Mouse (Mus musculus): ENCODE data around the gene Psap.

The Psap gene

DNA sequence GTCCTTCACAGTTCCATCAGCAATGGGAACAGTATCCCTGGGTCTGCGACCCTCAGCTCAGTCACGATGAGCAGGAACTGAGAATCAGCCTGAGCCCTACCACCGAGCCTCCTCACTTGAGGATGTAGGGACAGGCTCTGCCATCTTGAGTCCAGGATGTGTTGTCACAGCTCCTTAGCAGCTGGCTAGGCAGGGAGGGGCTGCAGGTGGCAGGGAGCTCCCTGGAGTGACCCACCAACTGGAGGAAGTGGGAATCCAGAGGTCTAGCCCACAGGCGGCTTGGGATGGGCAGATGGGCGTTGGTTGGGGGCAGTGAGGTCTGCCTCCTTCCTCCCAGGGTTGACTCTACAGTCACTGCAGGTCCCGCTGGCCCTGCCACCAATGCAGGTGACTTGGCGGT is 14.1 kb upstream of the Psap start:
- no peak for DNase-seq (ENCODE audit: low read depth, low spot score)

DNA sequence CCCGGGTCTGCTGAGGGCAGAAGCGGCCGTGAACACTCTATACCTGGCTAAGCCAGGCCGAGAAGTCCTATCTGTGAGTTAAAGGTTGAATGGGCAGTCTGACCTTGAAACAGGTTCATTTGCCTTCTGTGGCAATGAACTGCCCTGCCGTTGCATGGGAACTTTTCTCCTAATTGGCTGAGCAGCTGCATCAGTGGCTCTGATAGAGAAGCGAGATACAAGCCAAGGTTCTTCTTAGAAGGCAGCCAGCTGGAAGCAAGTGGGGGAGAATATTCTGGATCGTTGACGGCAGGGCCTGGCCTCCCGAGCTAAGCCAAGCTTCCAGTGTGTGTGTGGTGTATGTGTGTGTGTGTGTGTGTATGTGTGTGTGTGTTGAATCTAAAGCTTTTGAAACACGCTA is 12.2 kb upstream of the Psap start:
- DNase-seq (ENCODE audit: low read depth, low spot score) = peak; percentile 27

DNA sequence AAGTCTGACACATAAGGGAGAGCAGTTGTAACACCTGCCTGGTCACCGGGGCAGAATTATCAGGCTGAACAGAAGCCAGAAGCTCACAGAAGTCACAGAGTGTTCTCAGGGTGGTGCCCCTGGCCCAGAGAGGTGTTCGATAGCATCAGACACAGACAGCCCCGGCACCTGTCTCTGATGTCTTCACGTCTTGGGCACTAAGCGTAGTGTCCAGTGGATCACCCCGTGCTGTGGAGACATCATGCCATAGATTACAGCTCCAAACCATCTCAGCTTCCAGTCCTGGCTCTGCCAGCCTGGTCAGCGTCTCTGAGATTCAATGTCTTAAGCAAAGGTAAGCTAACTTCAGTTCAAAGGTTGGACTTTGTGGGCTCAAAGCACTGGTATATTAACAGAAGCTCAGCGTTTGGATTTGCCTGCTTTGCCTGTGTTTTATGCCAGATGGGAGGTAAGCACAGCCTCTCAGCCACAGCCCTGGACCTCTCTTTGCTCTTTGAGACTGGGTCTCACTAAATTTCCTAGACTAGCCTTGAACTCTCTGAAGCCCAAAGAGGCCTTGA is 10.5 kb upstream of the Psap start:
- no peak for DNase-seq (ENCODE audit: low read depth, low spot score)

DNA sequence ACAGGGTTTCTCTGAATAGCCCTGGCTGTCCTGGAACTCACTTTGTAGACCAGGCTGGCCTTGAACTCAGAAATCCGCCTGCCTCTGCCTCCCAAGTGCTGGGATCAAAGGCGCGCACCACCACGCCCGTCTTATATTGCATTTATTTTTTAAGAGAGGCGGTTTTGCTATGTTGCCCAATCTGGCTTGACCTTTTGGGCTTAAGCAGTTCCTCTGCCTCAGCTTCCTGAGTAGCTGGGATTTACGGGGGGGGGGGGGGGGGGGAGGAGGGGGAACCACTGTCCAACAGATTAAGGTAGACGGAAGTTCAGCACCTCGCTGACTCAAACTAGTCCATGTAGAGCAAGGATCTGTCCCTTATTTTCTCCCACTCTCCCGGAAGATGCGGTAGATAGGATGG is 8.7 kb upstream of the Psap start:
- no peak for DNase-seq (ENCODE audit: low read depth, low spot score)

DNA sequence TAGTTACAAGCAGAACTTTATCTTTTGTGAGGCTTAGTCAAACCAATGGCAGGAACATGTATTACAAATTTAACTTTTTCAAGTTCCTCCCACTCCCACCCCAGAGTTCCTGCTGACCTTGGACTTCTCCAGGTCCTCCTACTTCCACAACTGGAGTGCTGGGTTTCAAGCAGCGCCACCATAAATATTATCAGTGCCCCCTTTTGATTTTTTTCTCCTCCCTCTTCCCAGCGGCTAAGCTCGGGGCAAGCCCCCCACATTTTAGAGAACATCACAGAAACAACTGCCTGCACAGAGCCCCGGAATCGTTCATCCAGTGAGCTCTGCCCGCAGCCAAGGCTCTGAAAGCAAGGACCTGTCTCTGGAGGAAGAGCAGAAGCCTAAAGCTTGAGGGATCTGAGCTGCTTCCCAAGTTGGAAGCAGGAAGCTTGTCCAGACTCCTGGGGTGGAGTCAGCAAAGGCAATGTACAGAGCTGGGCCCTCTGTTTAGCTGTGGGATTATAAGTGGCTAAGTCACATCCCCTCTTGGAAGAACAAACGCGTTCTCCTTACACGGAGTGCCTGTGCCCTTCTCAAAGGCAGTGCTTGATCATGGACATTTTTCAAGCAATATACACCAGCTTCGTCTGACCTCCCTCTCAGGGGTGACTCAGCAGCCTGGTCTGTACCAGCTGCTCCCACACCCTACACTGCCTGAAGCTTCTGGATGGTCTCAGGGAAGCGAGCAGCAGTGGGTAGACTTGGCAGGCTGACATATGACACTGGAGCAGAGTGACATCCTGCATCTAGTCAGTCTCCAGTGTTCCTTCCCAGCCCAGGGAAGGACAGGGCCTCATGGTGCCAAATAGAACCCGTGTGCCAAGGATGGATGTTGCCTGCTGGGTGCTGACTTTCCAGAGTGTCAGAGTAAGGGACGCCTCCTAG is 8.0 kb upstream of the Psap start:
- DNase-seq (ENCODE audit: low read depth, low spot score) = no peak

DNA sequence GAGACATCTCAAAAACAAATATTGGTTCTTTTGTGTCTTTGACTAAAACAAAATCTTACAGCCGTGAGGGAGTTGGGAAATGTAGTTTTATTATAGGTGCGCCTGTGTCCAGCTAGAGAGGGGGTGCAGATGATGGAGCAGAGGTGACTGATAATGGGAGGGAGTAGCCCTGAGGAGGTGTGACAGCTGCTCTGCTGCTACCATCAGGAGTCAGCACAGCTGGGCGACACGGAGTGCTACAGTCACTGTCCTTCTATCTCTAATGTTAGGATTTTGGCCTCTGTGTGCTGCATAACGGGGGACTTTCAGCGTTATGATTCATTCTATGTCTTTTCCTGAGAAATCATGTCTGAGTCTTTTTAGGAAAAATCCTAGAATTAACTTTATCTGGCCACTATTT is 6.4 kb upstream of the Psap start:
- no peak for DNase-seq (ENCODE audit: low read depth, low spot score)

DNA sequence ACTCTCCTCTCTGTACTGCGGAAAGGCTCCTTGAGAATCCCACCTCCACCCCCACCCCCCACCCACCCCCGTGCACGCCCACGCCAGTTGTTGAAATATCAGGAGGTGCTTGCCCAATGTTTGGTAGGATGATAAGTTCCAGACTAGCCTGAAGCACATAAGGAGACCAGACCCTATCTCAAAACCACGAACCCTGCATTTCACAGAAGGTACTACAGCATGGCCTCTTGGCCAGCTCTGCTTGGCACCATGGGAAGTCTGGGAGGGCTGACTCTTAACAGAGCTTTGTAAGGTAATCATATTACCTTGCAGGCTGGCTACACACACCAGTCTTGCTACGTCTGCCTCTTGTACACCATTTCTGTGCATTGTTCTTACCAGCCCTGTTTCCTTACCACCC is 5.2 kb upstream of the Psap start:
- no peak for DNase-seq (ENCODE audit: low read depth, low spot score)

DNA sequence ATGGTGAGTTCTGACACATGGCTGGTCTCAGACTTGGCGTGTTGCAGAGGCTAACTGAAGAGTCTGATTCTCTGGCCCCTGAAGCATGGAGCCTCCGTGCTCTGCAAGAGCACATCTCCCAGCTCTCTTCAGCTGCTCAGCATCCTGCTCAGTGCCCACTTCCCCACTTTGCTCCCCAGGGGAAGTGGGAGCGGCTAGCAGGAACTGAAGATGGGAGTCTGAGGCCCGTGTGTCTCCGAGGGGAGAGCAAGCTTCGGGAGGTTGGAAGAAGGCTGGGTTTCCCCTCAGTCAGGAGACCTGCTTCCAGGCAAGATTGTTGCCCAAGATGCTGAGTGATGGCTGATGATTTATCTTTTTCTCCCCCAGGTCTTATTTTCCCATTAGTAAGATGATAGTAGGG is 4.0 kb upstream of the Psap start:
- DNase-seq (ENCODE audit: low read depth, low spot score) = no peak

DNA sequence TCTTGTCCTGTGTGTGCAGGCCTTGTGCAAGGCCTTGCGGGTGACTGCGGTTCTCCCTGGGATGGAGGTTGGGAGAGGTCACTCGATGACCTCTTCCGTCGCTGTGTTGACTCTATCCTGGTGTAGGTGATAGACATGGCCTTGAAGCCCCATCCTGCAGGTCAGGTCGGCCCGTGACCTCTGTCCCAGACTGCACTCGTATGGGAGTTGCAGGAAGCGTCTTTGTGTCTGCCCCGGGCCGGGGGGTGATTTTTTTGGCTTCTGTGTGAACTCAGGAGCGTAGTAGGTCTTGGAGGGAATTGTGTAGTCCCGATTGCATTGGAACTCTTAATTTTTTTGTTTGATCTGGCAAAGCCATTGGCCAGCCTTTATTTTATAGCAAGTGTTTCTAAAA is 576 bp downstream of the Psap start:
- DNase-seq (ENCODE audit: low read depth, low spot score) = no peak

DNA sequence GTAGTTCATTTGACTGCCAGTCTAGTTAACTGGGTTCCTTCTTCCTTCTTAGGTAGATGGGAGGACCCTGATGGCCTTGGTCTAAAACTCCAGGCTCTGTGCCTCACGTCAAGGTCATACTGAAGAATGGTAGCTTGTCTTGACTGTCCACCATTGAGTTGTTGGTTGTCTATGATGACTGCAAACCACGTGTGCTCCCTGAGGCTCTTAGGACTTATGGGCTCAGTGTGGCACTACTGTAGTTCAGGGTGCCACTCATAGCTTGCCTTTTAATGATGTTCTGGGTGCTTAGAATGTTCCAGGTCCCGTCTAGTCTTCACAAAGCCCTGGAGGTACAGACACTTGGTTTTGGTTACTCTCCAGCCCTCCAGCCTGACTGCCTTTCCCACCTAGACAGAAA is 1.4 kb downstream of the Psap start:
- DNase-seq (ENCODE audit: low read depth, low spot score) = no peak

DNA sequence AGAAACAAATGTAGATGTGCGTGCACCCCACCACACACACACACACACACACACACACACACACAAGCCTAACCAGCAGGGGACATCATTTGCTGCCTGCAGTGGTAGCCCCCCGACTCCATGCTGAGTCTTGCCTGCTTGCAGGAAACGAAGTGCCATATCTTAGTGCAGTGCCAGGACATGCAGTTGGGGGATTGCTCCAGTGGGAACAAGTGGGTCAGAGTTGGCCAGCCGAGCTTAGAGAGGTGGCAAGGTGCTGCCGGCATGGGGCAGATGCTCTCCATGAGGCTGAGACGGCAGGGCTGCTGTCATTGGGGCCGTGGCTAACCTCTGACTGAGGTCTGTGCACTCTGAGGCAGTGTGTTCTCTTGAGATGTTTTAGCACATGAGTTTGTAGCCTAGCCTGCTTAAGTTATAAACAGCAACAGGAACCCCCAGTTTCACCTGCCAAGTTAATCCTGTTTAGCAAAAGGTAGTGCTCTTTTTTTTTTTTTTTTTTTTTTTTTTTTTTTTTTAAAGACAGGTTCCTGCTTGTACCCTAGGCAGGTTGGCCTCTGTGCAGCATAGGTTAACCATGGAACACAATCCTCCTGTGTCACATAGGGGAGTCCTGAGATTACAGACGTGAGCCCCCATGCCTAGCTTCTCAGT is 2.0 kb downstream of the Psap start:
- no peak for DNase-seq (ENCODE audit: low read depth, low spot score)

DNA sequence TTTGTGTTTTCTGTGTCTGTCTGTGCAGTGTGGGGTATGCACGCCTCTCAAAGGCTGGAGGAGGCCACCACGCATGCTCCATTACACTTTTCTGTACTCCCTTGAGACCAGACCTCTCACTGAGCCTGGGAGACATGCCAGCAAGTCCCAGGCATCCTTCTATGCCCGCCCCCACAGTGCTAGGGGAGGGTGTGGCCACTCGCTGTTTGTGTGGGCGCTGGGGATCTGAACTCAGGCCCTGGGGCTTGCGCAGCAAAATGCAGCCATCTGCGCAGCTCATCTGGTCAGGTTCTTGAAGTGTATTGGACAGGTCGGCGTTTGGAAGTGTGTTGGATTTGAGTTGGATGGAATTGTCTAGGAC is 2.5 kb downstream of the Psap start:
- peak; percentile 88 for DNase-seq (ENCODE audit: low read depth, low spot score)

DNA sequence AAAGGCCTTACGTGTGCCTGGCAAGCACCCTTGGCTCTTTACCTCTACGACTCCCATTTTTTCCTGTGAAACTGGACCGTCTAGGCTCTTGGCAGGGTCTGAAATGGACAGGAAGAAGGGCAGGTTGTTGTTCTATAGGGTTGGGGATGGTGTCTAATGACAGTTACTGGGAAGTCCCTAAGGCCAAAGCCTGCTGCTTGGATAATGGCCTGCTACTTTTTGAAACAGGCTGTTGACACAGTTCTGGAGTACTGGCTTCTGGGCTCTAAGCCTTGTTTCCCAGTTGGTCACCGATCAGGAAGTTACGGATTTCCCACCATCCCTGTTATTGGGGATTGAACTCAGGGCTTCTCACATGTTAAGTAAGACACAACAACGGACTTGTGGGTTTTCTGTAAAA is 2.9 kb downstream of the Psap start:
- DNase-seq (ENCODE audit: low read depth, low spot score) = no peak

DNA sequence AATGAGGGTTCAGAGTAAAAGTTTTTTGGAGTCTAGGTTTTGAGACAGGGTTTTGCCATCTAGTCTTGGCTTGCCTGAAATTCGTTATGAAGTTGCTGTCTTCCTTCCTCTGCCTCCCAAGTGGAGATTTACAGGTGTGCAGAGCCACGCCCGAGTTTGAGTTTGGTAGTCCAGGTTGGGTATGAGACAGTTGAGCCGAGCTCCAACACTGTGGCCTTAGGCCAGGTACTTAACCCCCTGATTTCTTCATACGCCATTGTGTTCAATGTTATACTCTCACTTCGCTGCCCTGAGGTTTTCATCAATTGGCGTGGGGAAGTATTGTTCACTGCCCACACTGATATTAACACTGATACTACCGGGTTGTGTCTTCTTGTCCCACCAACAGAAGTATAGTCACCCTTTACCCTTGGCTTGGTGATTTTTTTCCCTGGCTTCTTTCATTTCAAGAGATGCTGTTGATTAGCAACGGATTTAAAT is 4.2 kb downstream of the Psap start:
- DNase-seq (ENCODE audit: low read depth, low spot score) = no peak

DNA sequence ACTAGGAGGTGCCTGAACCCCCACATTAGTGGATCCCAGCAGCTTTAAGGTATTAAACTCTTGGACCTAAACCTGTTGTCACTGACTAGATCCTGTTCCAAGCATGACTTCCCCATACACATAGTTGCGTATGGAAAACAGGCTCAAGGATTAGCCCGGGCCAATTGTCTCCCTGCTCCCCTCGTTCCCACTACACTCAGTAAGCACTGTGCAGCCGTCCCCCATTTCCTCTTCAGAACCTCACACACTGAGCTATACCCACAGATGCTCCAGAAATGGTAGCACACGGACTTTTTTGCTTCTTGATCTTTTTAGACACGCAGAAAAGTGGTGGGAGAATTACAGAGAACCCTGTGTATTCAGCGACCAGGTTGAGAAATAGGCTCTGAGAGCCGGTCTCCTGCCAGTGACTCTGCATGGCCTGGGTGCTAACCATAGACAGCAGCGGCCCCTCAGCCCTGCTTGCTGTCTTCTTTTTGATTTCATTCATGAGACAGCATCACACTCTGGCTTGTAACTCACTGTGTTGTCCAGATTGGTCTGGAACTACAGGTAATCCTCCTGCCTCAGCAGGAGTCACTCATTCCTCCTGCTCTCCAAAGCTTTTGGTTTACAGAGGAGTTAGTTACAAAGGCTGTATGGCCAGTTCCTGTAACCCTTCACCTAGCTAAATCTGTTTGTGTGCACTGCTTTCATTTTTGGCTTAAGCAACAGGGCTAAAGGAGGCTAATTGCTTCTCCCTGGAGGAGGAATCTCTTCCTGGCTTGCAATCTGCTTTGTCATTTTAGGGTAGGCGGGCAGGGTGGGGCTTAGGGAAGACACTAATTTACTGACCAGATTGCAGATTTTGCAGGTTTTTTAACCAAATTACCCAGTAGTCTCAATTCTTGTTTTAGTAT is 4.9 kb downstream of the Psap start:
- DNase-seq (ENCODE audit: low read depth, low spot score) = peak; percentile 79

DNA sequence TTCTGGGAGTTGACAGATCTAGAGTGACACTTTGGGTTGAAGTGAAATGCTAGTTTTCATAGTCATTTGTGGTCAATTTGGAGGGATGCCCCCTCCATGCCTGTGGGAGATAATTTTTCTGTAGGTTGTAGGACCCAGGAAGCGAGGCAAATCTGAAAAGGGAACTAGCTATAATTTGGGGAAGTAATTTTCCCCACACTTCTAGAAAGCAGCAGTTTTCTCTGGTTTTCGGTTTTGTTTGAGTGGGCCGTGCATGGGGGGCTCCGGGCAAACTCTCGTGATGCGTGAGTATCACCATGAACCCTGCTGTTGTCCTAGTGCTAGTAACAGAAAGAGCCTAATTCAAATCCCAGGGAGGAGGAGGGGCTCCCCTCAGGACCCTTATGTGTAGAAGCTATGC is 6.8 kb downstream of the Psap start:
- no peak for DNase-seq (ENCODE audit: low read depth, low spot score)

DNA sequence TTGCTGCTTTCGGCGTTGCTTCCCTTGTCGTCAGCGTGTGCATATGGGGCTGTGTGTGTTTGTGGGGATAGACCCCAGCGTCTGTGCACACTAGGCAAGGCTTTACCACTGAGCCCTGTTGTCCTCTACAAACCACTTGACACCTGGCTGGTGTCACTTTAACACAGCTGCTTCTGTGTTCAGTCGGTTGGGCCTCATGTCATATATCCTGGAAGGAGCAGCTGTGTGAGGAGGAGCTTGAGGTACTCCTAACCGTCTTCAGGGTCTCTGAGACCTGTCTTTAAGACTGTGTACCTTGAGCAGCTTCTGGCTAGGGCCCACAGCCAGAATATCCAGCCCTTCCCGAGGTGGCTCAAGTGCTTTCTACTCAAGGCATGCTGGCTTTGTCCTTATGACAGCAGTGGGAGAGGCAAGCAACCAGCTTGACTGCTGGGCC is 7.3 kb downstream of the Psap start:
- no peak for DNase-seq (ENCODE audit: low read depth, low spot score)

DNA sequence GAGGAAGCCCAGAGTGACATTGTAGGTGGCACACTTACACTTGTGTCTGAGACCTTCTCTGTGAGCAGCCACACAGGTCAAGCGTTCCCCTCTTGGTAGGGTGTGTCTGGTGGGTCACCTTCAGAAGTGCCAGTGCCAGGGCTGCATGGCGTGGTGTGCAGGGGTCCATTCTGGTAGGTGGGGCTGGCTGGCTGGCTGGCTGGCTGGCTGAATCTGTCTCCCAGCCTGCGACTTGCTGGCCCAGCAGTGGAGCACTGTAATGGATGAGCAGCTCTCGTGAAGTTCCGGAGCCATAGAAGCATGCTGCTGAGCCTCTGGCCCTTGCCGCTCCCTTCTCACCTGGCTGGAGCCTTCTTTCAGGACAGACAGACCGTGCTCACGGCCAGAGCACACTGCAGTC is 7.8 kb downstream of the Psap start:
- no peak for DNase-seq (ENCODE audit: low read depth, low spot score)

DNA sequence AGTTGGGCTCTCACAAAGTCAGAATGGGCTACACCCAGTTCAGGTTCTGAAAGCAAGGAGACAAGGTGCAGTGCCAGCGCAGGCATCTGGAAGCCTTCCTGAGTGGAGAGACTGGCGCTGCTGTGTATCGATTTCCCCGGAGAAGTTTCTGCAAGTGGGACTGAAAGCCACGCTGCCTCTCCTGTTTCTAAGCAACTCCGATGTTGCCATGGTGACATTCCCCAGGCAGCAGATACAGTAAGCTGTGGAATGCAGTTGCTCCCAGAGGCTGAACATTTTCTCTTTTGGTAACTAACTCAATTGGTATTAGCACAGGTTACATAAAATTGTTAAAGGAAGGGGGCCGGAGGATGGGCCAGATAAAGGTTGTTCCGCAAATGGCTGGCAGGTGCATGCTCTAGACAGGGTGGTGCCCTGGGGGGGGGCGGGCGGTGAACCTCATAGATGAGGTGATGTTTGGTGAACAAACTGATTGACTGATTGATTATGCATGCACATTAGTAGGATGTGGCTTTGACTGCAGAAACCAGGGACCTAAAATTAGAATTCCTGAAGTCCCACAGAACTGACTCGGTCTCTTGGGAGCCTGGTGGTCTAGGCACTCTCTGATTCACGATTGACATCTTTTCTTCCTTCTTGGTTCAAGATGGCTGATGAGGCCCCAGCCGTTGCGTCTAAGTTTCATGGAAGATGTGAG is 8.4 kb downstream of the Psap start:
- peak; percentile 95 for DNase-seq (ENCODE audit: low read depth, low spot score)

DNA sequence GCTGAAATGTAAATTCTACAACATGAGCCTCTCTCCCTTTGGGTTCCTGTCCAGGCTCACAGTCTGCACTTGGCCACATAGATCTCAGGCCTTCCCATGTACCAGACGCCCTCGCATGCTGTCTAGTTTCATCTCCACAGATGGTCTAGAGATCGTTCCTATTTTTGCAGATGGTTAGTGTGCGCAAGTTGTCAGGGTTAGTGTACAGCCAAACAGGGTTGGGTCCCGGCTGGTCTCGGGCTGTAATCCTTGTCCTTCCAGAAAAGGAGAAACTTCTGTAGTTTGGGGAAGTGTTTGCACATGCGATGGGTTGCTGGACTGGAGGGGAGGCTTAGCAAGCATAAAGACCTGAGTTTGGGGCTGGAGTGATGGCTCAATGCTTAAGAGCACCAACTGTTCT is 9.1 kb downstream of the Psap start:
- peak; percentile 79 for DNase-seq (ENCODE audit: low read depth, low spot score)

DNA sequence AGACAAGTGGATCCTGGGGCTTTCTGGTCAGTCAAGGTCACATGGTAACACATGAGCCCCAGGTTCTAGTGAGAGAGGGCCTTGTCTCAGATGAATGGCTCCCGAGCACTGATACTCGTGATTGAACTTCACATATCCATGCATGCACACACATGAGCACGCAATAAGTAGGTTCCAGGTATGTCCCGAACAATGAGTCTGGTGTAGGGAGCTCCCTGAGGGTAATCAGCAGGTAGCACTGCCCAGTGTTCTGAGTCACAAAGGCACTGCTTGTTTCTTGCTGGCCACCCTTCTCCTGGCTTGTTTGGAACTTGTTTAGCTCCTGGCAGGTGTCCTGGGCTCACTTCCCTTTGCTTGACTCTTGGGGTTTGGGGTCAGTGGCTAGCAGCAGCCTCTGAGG is 9.7 kb downstream of the Psap start:
- no peak for DNase-seq (ENCODE audit: low read depth, low spot score)

Data from brain, adult 2 months (tissue).